Mouse (Mus musculus): ENCODE measurements at regions not wholly inside any gene's neighbourhood (a gene's known extent, or its start where the extent isn't known, plus 50 kb on each side); places are given as distances from the start of the nearest gene placed in this dataset.

GRCm38 (mm10) chrX:129546016-129546415 is 203.5 kb upstream of the Diaph2 start:
- H3K27me3 ChIP-seq (ENCODE audit: control insufficient read depth in 1 of 2, insufficient read depth in 2 of 2, low read length in 2 of 2), result no peaks in the 10 kb centered on the region
- no peak for DNase-seq (ENCODE audit: low read depth, low spot score)
- no peaks in the 10 kb centered on the region for H3K79me2 ChIP-seq (ENCODE audit: control insufficient read depth, insufficient read depth, low read length, poor library complexity)
- no peak overlapping the region for H3K4me3 ChIP-seq (ENCODE audit: control insufficient read depth in 1 of 2, insufficient read depth in 1 of 2, low read depth in 2 of 2, low read length in 2 of 2)
- H3K27ac ChIP-seq (ENCODE audit: control insufficient read depth, low read depth, low read length), result no peak overlapping the region
- no peak for TF ChIP-seq ELF1 (IDR thresholded peaks at IDR 0.05; ENCODE audit: low read depth, low read length)
- H3K9me3 ChIP-seq (replicated peaks; ENCODE audit: insufficient read depth, low read length), result no peaks in the 10 kb centered on the region
- no peak overlapping the region for H3K9ac ChIP-seq (ENCODE audit: control insufficient read depth, low read depth, low read length, poor library complexity, severe bottlenecking)
- H3K4me1 ChIP-seq (ENCODE audit: control insufficient read depth in 1 of 2, insufficient read depth in 2 of 2, low read length in 2 of 2), result no peaks in the 10 kb centered on the region
- no peaks in the 10 kb centered on the region for H3K36me3 ChIP-seq (ENCODE audit: control insufficient read depth in 1 of 2, insufficient read depth in 2 of 2, low read length in 2 of 2)

GRCm38 (mm10) chrX:129547606-129548005 is 201.9 kb upstream of the Diaph2 start:
- Histone ChIP-seq H3K9ac (ENCODE audit: control insufficient read depth, low read depth, low read length, poor library complexity, severe bottlenecking) (no peak overlapping the region), H3K27me3 (ENCODE audit: control insufficient read depth in 1 of 2, insufficient read depth in 2 of 2, low read length in 2 of 2) (no peaks in the 10 kb centered on the region), H3K4me1 (ENCODE audit: control insufficient read depth in 1 of 2, insufficient read depth in 2 of 2, low read length in 2 of 2) (no peaks in the 10 kb centered on the region), H3K4me3 (ENCODE audit: control insufficient read depth in 1 of 2, insufficient read depth in 1 of 2, low read depth in 2 of 2, low read length in 2 of 2) (no peak overlapping the region), H3K36me3 (ENCODE audit: control insufficient read depth in 1 of 2, insufficient read depth in 2 of 2, low read length in 2 of 2) (no peaks in the 10 kb centered on the region), H3K9me3 (replicated peaks; ENCODE audit: insufficient read depth, low read length) (no peaks in the 10 kb centered on the region), H3K27ac (ENCODE audit: control insufficient read depth, low read depth, low read length) (no peak overlapping the region), H3K79me2 (ENCODE audit: control insufficient read depth, insufficient read depth, low read length, poor library complexity) (no peaks in the 10 kb centered on the region)
- TF ChIP-seq NRF1 (IDR thresholded peaks at IDR 0.05; ENCODE audit: insufficient read depth, low read depth, low read length, poor library complexity, severe bottlenecking) (no peak), HCFC1 (IDR thresholded peaks at IDR 0.05; ENCODE audit: low read depth, low read length) (no peak), MYB (IDR thresholded peaks at IDR 0.05; ENCODE audit: low read depth, low read length) (no peak), MAX (IDR thresholded peaks at IDR 0.05; ENCODE audit: low read length) (no peak), MAFK (IDR thresholded peaks at IDR 0.05; ENCODE audit: borderline replicate concordance, low read depth, low read length) (no peak), E2F4 (IDR thresholded peaks at IDR 0.05; ENCODE audit: borderline replicate concordance, low read depth, low read length) (no peak), GABPA (IDR thresholded peaks at IDR 0.05; ENCODE audit: low read depth, low read length) (no peak), ELF1 (IDR thresholded peaks at IDR 0.05; ENCODE audit: low read depth, low read length) (no peak), CTCF (IDR thresholded peaks at IDR 0.05 in 2 of 3, conservative IDR thresholded peaks at IDR 0.05 in 1 of 3; ENCODE audit: control insufficient read depth in 1 of 3, insufficient read depth in 1 of 3, low read depth in 2 of 3, low read length in 3 of 3, poor library complexity in 1 of 3, severe bottlenecking in 1 of 3) (peak in 2 of 3 experiments; percentile 23 to 58; a peak in 4 of 6 replicates), RAD21 (IDR thresholded peaks at IDR 0.05; ENCODE audit: low read depth, low read length) (peak; percentile 49), MYC (IDR thresholded peaks at IDR 0.05; ENCODE audit: low read depth, low read length) (no peak), UBTF (IDR thresholded peaks at IDR 0.05; ENCODE audit: borderline replicate concordance, insufficient read depth, low read depth, low read length) (no peak), TBP (IDR thresholded peaks at IDR 0.05; ENCODE audit: low read depth, low read length) (no peak), POLR2A (IDR thresholded peaks at IDR 0.05; ENCODE audit: control insufficient read depth in 1 of 2, insufficient read depth in 1 of 2, low read depth in 1 of 2, low read length in 2 of 2, poor library complexity in 1 of 2) (no peak), SMC3 (IDR thresholded peaks at IDR 0.05; ENCODE audit: low read depth, low read length) (peak; percentile 52), ETS1 (IDR thresholded peaks at IDR 0.05; ENCODE audit: low read depth, low read length) (no peak), ZC3H11A (IDR thresholded peaks at IDR 0.05; ENCODE audit: low read depth, low read length) (no peak), EP300 (IDR thresholded peaks at IDR 0.05; ENCODE audit: low read depth in 1 of 2, low read length in 2 of 2) (no peak)
- peak; percentile 61 for DNase-seq (ENCODE audit: low read depth, low spot score)

Data from MEL (cell line).